Mouse (Mus musculus) lung, postnatal 0 days (tissue): ENCODE results near the gene Cxcr1.

ENCODE experiments used
- CTCF ChIP-seq: IDR thresholded peaks from 2 replicates; pipeline ENCODE4 v1.5.1; 2016; ENCODE audit warnings: antibody characterized with exemption, mild to moderate bottlenecking
- EP300 ChIP-seq: IDR thresholded peaks from 2 replicates; pipeline ENCODE4 v1.6.1; 2016; ENCODE audit warnings: antibody characterized with exemption, mild to moderate bottlenecking, control low read depth

DNA sequence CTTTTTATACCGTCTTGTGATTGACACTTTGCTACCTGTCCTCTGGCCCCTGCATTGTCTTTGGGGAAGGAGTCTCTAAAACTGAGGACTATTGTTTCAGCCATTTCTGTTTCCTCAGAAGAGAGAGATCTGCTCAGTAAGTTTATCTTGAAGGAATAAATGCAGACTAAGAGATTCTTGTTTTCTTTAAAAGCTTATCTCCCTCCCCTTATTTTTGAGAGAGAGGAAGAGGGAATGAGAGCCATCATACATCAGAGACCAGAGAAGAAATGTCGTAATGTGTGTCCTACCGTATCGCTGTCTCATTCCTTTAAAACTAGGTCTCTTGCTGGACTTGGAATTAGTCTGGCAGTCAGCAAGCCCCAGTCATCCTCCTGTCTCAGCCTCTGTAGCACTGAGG is 46.4 kb upstream of the Cxcr1 start:
- no peak for TF ChIP-seq CTCF
- no peak for TF ChIP-seq EP300
